Mouse (Mus musculus): ENCODE measurements at regions not wholly inside any gene's neighbourhood (a gene's known extent, or its start where the extent isn't known, plus 50 kb on each side); places are given as distances from the start of the nearest gene placed in this dataset.
"Not testable (repeated sequence)": the region's sequence is repeated elsewhere in the genome, so short reads cannot be mapped to it uniquely, and the experiment has no call there.

- no peak for DNase-seq (ENCODE audit: low spot score in 2 of 2)
Measured at GRCm38 (mm10) chr2:114723971-114724666, 69.4 kb upstream of the Dph6 start.

- no peak for DNase-seq (ENCODE audit: low spot score in 2 of 2)
Measured at GRCm38 (mm10) chr2:114727197-114727596, 72.4 kb upstream of the Dph6 start.

- DNase-seq (ENCODE audit: low spot score in 2 of 2), result no peak
Measured at GRCm38 (mm10) chr2:114734861-114735569, 80.3 kb upstream of the Dph6 start.

- no peak for DNase-seq (ENCODE audit: low spot score in 2 of 2)
Measured at GRCm38 (mm10) chr2:114739421-114740212, 84.9 kb upstream of the Dph6 start.

GRCm38 (mm10) chr2:114763276-114763675, 108.5 kb upstream of the Dph6 start:
- no peak for DNase-seq (ENCODE audit: low spot score in 2 of 2)

GRCm38 (mm10) chr2:114773723-114774122, 119.0 kb upstream of the Dph6 start:
- DNase-seq (ENCODE audit: low spot score in 2 of 2), result not testable (repeated sequence)

- DNase-seq (ENCODE audit: low spot score in 2 of 2), result no peak
Measured at GRCm38 (mm10) chr2:114774278-114774677, 119.5 kb upstream of the Dph6 start.

GRCm38 (mm10) chr2:114775532-114775931, 120.8 kb upstream of the Dph6 start:
- DNase-seq (ENCODE audit: low spot score in 2 of 2), result no peak

- no peak for DNase-seq (ENCODE audit: low spot score in 2 of 2)
Measured at GRCm38 (mm10) chr2:114776176-114776575, 121.4 kb upstream of the Dph6 start.

GRCm38 (mm10) chr2:114782450-114782849, 127.7 kb upstream of the Dph6 start:
- DNase-seq (ENCODE audit: low spot score in 2 of 2), result no peak

GRCm38 (mm10) chr2:114784191-114784590, 129.4 kb upstream of the Dph6 start:
- DNase-seq (ENCODE audit: low spot score in 2 of 2), result peak; percentile 13 to 14

- no peak for DNase-seq (ENCODE audit: low spot score in 2 of 2)
Measured at GRCm38 (mm10) chr2:114788251-114788650, 133.5 kb upstream of the Dph6 start.

- no peak for DNase-seq (ENCODE audit: low spot score in 2 of 2)
Measured at GRCm38 (mm10) chr2:114796630-114797290, 142.0 kb upstream of the Dph6 start.

- DNase-seq (ENCODE audit: low spot score in 2 of 2), result no peak
Measured at GRCm38 (mm10) chr2:114797291-114797650, 142.5 kb upstream of the Dph6 start.

GRCm38 (mm10) chr2:114803241-114803640, 148.5 kb upstream of the Dph6 start:
- DNase-seq (ENCODE audit: low spot score in 2 of 2), result no peak

- DNase-seq (ENCODE audit: low spot score in 2 of 2), result no peak
Measured at GRCm38 (mm10) chr2:114803928-114804327, 149.2 kb upstream of the Dph6 start.

GRCm38 (mm10) chr2:114805436-114806047, 150.8 kb upstream of the Dph6 start:
- no peak for DNase-seq (ENCODE audit: low spot score in 2 of 2)

- DNase-seq (ENCODE audit: low spot score in 2 of 2), result no peak
Measured at GRCm38 (mm10) chr2:114808046-114808445, 153.3 kb upstream of the Dph6 start.

GRCm38 (mm10) chr2:114812141-114812902, 157.6 kb upstream of the Dph6 start:
- no peak for DNase-seq (ENCODE audit: low spot score in 2 of 2)

GRCm38 (mm10) chr2:114812903-114813290, 158.1 kb upstream of the Dph6 start:
- no peak for DNase-seq (ENCODE audit: low spot score in 2 of 2)

- DNase-seq (ENCODE audit: low spot score in 2 of 2), result no peak
Measured at GRCm38 (mm10) chr2:114822657-114823056, 167.9 kb upstream of the Dph6 start.
